Mouse (Mus musculus): ENCODE results near the gene Ccm2. TPM values are rescaled to one million over a fixed set of nuclear protein-coding genes. Genes with fewer than 3 reads are reported as not detected.

The Ccm2 gene
- polyA plus RNA-seq (2015; fragmentation: Nextera tagmentation; extraction: Ambion mirVana): 33.9 and 34.9 TPM in 2 replicates

DNA sequence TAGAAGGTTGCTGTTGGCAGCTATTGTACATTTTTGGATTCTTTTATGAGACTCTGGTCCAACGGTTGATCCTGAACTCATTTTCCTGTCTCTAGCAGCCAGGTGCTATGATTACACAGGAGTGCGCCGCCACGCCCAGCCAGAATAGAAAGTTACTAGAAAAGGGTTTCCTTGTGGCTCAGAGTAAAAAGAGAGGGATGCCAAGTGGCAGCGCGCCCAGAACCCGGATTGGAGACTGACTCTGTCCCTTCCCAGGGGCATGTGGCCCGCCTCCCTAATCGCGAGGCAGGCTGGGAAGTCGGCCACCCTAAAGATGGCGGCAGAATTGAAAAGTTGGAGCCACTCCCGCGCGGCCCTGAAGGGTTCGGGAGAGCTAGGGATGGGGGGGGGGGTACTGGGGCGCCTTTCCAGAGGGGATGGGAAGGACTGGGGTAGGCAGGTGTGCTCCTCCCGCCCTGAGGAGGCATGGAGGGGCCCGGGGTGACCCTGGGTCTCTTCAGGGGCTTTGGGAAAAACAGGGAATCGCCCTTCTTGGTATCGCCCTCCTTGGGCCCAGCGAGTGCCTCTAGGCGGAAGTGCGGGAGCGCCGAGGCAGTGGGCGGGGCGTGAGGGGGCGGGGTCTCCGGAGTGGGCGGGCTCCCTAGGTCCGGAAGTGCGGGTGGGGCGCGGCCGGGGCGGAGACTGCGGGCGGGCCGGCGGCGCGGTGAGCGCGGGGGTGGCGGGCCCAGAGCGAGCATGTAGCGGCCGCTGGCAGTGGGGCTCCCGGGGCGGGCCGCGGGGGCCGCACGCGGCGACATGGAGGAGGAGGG is at the start of gene Ccm2:
Ccm2 (plus strand) TSS at position 683 of the 809 bp plus-strand sequence.
- Histone ChIP-seq H3K9ac (replicated peaks) (peak within 1 kb of the TSS; percentile 96), H3K4me1 (ENCODE audit: insufficient read depth) (peaks cover 18% of the 10 kb centered on the region; the same call in 1 of the 2 replicates), H3K9me3 (ENCODE audit: low read length) (no peaks in the 10 kb centered on the region), H3K4me3 (ENCODE audit: low read depth, low read length) (peak within 1 kb of the TSS; percentile 91), H3K4me2 (ENCODE audit: low read depth, low read length) (peak within 1 kb of the TSS; percentile 92), H3K27ac (ENCODE audit: low read depth) (peak within 1 kb of the TSS; percentile 98), H3K36me3 (replicated peaks; ENCODE audit: insufficient read depth, low read length) (peaks cover 6% of the 10 kb centered on the region; the same call in 1 of the 2 replicates), H3K27me3 (ENCODE audit: insufficient read depth, low read length) (no peaks in the 10 kb centered on the region)
- TF ChIP-seq CTCF (IDR thresholded peaks at IDR 0.05; ENCODE audit: low read depth) (no peak), EP300 (IDR thresholded peaks at IDR 0.05; ENCODE audit: low read depth) (peak; percentile 48; the same call in 1 of the 2 replicates)
- WGBS (ENCODE audit: insufficient replicate concordance): under 1% methylated on average over 31 of the region's 57 CpGs
- DNase-seq: peak; percentile 99
- ATAC-seq: peak; percentile 97

DNA sequence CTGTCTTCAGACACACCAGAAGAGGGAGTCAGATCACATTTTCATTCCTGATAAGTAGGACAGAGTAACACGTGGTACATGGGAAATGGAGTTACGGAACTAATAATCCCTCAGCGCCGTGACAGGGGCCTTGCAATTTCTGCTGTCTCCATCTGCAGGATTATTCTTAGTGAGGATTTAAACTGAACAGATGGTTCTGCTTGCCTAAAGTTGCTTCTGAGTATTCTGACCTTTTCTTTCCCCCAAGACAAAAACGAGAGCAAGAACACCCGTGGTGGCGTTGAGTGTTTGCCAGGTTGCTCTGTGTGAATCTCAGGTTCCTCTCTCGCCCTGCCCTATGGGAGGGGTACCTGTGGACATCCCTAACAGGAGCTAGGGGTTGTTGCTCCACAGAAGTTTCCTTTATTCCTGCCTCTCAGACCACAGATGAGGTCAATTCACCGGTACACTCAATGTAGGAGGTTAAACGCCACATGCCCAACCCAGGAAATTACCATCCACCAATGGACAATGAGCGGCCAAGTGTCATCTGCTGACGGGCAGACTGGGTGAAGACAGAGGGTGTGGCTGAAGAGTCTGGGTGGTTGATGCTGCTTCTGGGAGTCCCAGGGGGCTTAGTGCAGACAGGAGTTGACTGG is 49.3 kb upstream of the Ccm2 start:
- H3K36me3 ChIP-seq (replicated peaks; ENCODE audit: insufficient read depth, low read length): no peaks in the 10 kb centered on the region
- H3K27me3 ChIP-seq (ENCODE audit: insufficient read depth, low read length): no peaks in the 10 kb centered on the region
- TF ChIP-seq CTCF (IDR thresholded peaks at IDR 0.05; ENCODE audit: low read depth) (no peak), EP300 (IDR thresholded peaks at IDR 0.05; ENCODE audit: low read depth) (no peak)
- H3K27ac ChIP-seq (ENCODE audit: low read depth): no peak overlapping the region
- no peak overlapping the region for H3K4me3 ChIP-seq (ENCODE audit: low read depth, low read length)
- DNase-seq: peak; percentile 54
- H3K9ac ChIP-seq (replicated peaks): no peak overlapping the region
- no peaks in the 10 kb centered on the region for H3K4me1 ChIP-seq (ENCODE audit: insufficient read depth)
- H3K4me2 ChIP-seq (ENCODE audit: low read depth, low read length): no peak overlapping the region
- WGBS (ENCODE audit: insufficient replicate concordance): 67% methylated on average over 12 of the region's 12 CpGs
- no peak for ATAC-seq
- H3K9me3 ChIP-seq (ENCODE audit: low read length): no peaks in the 10 kb centered on the region

DNA sequence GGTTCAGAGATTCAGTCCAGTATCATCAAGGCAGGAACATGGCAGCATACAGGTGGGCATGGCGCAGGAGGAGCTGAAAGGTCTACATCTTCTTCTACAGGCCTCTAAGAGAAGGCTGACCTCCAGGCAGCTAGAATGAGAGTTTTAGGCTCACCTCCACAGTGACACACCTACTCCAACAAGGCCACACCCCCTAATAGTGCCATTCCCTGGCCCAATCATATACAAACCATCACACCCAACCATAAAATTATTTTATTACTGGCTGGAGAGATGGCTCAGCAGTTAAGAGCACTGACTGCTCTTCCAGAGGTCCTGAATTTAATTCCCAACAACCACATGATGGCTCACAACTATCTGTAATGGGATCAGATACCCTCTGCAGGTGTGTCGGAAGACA is 44.2 kb upstream of the Ccm2 start:
- Histone ChIP-seq H3K36me3 (replicated peaks; ENCODE audit: insufficient read depth, low read length) (no peaks in the 10 kb centered on the region), H3K9ac (replicated peaks) (no peak overlapping the region), H3K9me3 (ENCODE audit: low read length) (no peaks in the 10 kb centered on the region), H3K27ac (ENCODE audit: low read depth) (no peak overlapping the region), H3K27me3 (ENCODE audit: insufficient read depth, low read length) (no peaks in the 10 kb centered on the region), H3K4me2 (ENCODE audit: low read depth, low read length) (no peak overlapping the region), H3K4me1 (ENCODE audit: insufficient read depth) (no peaks in the 10 kb centered on the region), H3K4me3 (ENCODE audit: low read depth, low read length) (no peak overlapping the region)
- no peak for DNase-seq
- no peak for ATAC-seq
- 82% methylated on average over 2 of the region's 2 CpGs for WGBS (ENCODE audit: insufficient replicate concordance)
- TF ChIP-seq CTCF (IDR thresholded peaks at IDR 0.05; ENCODE audit: low read depth) (no peak), EP300 (IDR thresholded peaks at IDR 0.05; ENCODE audit: low read depth) (no peak)

DNA sequence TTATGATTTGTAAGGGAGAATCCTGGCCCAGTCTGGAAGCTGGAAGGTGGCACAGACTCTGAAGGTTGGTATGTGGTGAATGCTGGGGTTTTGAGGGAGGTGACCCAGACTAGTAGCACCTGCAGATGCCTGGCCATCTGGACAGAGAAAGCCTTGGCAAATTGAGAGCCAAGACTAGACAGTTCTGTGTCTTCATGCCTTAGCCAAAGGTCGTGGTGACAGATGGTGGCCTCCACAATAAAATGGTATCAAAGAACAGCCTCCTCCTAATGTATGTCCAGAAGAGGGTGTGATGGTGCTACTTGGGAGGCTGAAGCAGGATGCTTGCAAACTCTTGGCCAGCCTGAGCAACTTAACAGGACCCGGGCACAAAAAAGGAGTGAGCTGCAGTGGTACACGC is 42.5 kb upstream of the Ccm2 start:
- H3K9me3 ChIP-seq (ENCODE audit: low read length): no peaks in the 10 kb centered on the region
- ATAC-seq (no peak), DNase-seq (no peak)
- WGBS (ENCODE audit: insufficient replicate concordance): 56% methylated on average over 3 of the region's 3 CpGs
- no peaks in the 10 kb centered on the region for H3K36me3 ChIP-seq (replicated peaks; ENCODE audit: insufficient read depth, low read length)
- peak overlapping the region; percentile 69 for H3K27ac ChIP-seq (ENCODE audit: low read depth)
- no peaks in the 10 kb centered on the region for H3K27me3 ChIP-seq (ENCODE audit: insufficient read depth, low read length)
- no peaks in the 10 kb centered on the region; the same call in 1 of the 2 replicates for H3K4me1 ChIP-seq (ENCODE audit: insufficient read depth)
- H3K9ac ChIP-seq (replicated peaks): peak overlapping the region; percentile 34
- H3K4me2 ChIP-seq (ENCODE audit: low read depth, low read length): no peak overlapping the region
- TF ChIP-seq EP300 (IDR thresholded peaks at IDR 0.05; ENCODE audit: low read depth) (no peak), CTCF (IDR thresholded peaks at IDR 0.05; ENCODE audit: low read depth) (no peak)
- no peak overlapping the region for H3K4me3 ChIP-seq (ENCODE audit: low read depth, low read length)

DNA sequence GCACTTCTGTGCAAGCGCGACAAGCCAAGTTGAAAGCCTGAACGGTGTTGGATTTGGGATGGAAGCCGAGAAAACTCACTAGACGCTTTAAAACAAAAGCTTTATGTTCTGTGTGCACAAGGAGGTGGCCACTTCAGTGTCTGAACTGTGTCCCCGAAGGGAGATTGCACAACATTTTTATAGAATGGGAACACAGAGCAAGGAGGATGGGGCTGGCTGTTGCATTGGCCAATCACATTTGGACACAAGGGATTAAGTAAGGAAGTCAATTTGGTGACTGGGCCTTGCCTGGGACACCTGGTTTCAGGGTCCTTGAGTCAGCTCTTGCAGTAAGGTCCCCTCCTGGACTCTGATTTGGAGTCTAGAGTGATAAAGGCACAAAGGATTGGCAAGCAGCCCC is 42.0 kb upstream of the Ccm2 start:
- Histone ChIP-seq H3K9ac (replicated peaks) (peak overlapping the region; percentile 34), H3K27me3 (ENCODE audit: insufficient read depth, low read length) (no peaks in the 10 kb centered on the region), H3K36me3 (replicated peaks; ENCODE audit: insufficient read depth, low read length) (no peaks in the 10 kb centered on the region), H3K9me3 (ENCODE audit: low read length) (no peaks in the 10 kb centered on the region), H3K4me1 (ENCODE audit: insufficient read depth) (no peaks in the 10 kb centered on the region; the same call in 1 of the 2 replicates), H3K4me2 (ENCODE audit: low read depth, low read length) (no peak overlapping the region), H3K27ac (ENCODE audit: low read depth) (peak overlapping the region; percentile 69), H3K4me3 (ENCODE audit: low read depth, low read length) (no peak overlapping the region)
- DNase-seq: peak; percentile 24
- WGBS (ENCODE audit: insufficient replicate concordance): 62% methylated on average over 6 of the region's 6 CpGs
- TF ChIP-seq EP300 (IDR thresholded peaks at IDR 0.05; ENCODE audit: low read depth): no peak
- TF ChIP-seq CTCF (IDR thresholded peaks at IDR 0.05; ENCODE audit: low read depth): no peak
- ATAC-seq: peak; percentile 89

DNA sequence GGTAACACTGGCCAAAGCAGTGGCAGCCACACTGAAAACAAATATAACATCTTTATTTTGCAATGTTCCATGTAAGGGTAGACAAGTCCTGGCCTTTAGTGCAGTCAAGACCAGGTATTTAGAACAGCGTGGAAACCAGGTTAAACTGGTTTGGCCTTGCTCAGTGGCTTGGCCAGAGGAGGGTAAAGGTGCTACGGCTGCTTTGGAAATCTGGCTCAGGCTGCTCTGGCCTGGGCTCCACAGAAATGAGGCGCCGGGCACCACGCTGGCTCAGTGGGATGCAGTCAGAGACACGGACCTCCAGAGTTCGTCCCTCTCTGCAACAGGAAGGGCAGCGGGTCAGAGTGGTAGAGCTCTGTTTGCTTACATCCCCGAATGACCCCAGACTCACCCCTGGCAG is 40.2 kb upstream of the Ccm2 start:
- Histone ChIP-seq H3K9me3 (ENCODE audit: low read length) (no peaks in the 10 kb centered on the region), H3K36me3 (replicated peaks; ENCODE audit: insufficient read depth, low read length) (0 out of 2 replicates have a peak, but pooled peaks cover 2% of the 10 kb centered on the region), H3K27me3 (ENCODE audit: insufficient read depth, low read length) (no peaks in the 10 kb centered on the region), H3K4me3 (ENCODE audit: low read depth, low read length) (no peak overlapping the region), H3K27ac (ENCODE audit: low read depth) (no peak overlapping the region), H3K4me1 (ENCODE audit: insufficient read depth) (no peaks in the 10 kb centered on the region; the same call in 1 of the 2 replicates), H3K9ac (replicated peaks) (no peak overlapping the region), H3K4me2 (ENCODE audit: low read depth, low read length) (no peak overlapping the region)
- TF ChIP-seq EP300 (IDR thresholded peaks at IDR 0.05; ENCODE audit: low read depth) (no peak), CTCF (IDR thresholded peaks at IDR 0.05; ENCODE audit: low read depth) (no peak)
- WGBS (ENCODE audit: insufficient replicate concordance): 63% methylated on average over 9 of the region's 9 CpGs
- DNase-seq: no peak
- ATAC-seq: peak; percentile 31
